Mouse (Mus musculus) stomach, postnatal 0 days (tissue): ENCODE measurements around the gene Cilp2.

Source experiments
- CTCF ChIP-seq: IDR thresholded peaks from 2 replicates; pipeline ENCODE4 v1.5.1; 2016; ENCODE audit warnings: antibody characterized with exemption, low read depth, mild to moderate bottlenecking, moderate library complexity
- EP300 ChIP-seq: optimal IDR thresholded peaks from 2 replicates; pipeline ENCODE3; 2016; ENCODE audit warnings: antibody characterized with exemption

DNA sequence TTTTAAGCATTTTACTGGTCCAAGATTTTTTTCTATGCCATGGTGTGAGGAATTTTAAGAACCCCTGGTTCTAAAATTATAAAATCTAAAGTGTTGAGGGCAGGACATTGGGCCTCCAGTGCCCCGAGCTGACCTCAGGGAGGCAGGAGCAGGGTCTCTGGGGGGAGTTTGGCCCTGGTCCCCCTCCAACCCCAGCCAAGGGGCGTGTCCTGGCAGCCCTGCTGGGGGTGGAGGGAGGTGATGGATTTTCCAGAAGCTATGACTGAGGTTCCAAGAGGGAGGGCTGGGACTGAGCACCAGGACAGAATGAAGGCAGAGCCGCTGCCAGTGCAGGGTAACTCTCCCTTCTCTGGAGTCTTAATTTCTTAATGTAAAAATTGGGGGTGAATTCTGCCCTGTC is 9.5 kb downstream of the Cilp2 start:
- TF ChIP-seq CTCF (no peak), EP300 (no peak)
